Mouse (Mus musculus): ENCODE data around the gene Prex1. TPM values are rescaled to one million over a fixed set of nuclear protein-coding genes. Genes with fewer than 3 reads are reported as not detected.

Prex1 gene
- polyA plus RNA-seq, 1 experiment, result 20.1 TPM

DNA sequence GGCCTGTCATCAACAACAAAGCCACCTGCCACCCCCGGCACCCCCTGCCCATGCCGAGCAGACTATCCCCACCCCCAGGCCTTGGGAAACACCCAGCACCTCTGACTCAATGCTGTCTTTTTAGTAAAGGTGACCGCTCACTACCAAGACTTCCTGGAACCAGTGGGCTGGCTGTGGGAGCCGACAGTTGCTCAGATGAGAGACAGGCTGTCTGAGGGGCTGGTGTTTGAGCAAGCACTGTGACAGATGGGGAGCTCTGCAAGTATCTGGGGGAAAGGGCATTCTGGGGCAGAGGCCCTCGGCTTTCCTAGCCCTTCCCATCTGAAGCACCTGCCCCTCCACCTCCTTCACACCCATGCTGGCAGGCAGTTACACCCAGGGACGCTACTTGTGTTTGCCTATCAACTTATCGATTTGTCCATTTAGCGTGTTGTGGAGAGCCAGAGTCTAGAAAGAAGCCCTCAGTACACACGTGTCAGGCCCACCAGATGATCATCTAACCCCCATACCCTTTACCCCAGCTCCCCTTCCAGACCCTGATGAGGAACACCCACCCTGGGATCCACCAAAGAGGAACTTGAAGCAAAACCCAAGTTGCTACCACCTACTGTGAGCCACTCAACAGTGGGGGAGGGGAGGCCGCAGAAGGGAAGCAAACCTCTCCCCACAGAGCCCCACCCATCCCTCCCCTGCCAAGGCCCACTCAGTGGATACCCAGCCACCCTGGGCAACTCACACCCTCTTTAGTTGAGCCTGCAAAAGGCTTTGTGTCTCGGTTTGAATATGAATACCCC lies 57.7 kb downstream of the Prex1 start:
- Histone ChIP-seq H3K4me1 (ENCODE audit: control insufficient read depth, insufficient read depth, insufficient read length, low read length) (peaks cover 33% of the 10 kb centered on the region), H3K4me3 (ENCODE audit: low read depth, low read length) (no peak overlapping the region), H3K27ac (ENCODE audit: insufficient read depth, low read depth, low read length) (peak overlapping the region; percentile 53), H3K36me3 (ENCODE audit: control insufficient read depth, insufficient read depth, low read length) (no peaks in the 10 kb centered on the region), H3K27me3 (ENCODE audit: control insufficient read depth, insufficient read depth, low read length) (no peaks in the 10 kb centered on the region)
- 24% methylated on average over 11 of the region's 11 CpGs for WGBS
- TF ChIP-seq CTCF (IDR thresholded peaks at IDR 0.05; ENCODE audit: extremely low read depth, insufficient read length, insufficient replicate concordance, low read depth, low read length), result no peak
- no peak for TF ChIP-seq POLR2A (IDR thresholded peaks at IDR 0.05; ENCODE audit: low read depth, low read length)

DNA sequence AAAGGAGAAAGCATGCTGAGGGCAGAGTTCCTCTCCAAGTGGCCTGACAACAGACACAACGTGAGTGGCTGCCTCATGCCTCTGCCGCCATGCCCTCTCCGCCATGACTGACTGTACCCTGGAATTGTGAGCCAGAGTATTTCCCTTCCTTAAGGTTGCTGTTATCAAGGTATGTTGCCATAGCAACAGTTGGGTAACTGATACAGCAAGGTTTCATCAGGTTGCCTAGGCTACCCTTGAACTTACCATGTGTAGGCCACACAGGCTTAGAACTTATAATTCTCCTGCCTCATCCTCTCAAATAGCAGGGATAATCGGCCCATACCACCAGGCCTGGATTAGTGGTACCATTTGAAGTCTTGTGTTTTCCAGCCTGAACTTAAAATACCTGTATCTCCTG lies 58.3 kb downstream of the Prex1 start:
- Histone ChIP-seq H3K36me3 (ENCODE audit: control insufficient read depth, insufficient read depth, low read length) (no peaks in the 10 kb centered on the region), H3K27me3 (ENCODE audit: control insufficient read depth, insufficient read depth, low read length) (no peaks in the 10 kb centered on the region), H3K4me3 (ENCODE audit: low read depth, low read length) (no peak overlapping the region), H3K27ac (ENCODE audit: insufficient read depth, low read depth, low read length) (no peak overlapping the region), H3K4me1 (ENCODE audit: control insufficient read depth, insufficient read depth, insufficient read length, low read length) (peaks cover 36% of the 10 kb centered on the region)
- TF ChIP-seq CTCF (IDR thresholded peaks at IDR 0.05; ENCODE audit: extremely low read depth, insufficient read length, insufficient replicate concordance, low read depth, low read length) (no peak), POLR2A (IDR thresholded peaks at IDR 0.05; ENCODE audit: low read depth, low read length) (no peak)
- WGBS, result 69% methylated on average over 4 of the region's 4 CpGs

DNA sequence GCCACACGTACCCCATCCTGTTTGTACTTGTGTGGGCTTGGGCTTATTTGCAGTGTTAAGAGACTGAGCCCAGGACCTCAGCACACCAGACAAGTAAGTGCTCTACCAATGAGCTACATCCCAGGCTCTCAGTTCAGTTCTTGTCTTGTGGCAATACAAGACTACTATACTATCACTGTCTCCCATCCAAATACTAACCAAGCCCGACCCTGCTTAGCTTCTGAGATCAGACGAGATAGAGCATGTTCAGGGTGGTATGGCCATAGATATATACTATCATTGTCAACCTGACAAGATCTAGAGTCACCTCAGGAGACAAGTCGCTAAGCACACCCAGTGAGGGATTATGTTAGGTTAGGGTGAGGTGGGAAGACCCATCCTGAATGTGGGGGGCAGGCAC lies 58.8 kb downstream of the Prex1 start:
- H3K27ac ChIP-seq (ENCODE audit: insufficient read depth, low read depth, low read length), result no peak overlapping the region
- H3K36me3 ChIP-seq (ENCODE audit: control insufficient read depth, insufficient read depth, low read length), result no peaks in the 10 kb centered on the region
- H3K4me3 ChIP-seq (ENCODE audit: low read depth, low read length), result no peak overlapping the region
- 82% methylated on average over 4 of the region's 4 CpGs for WGBS
- no peaks in the 10 kb centered on the region for H3K27me3 ChIP-seq (ENCODE audit: control insufficient read depth, insufficient read depth, low read length)
- no peak for TF ChIP-seq POLR2A (IDR thresholded peaks at IDR 0.05; ENCODE audit: low read depth, low read length)
- TF ChIP-seq CTCF (IDR thresholded peaks at IDR 0.05; ENCODE audit: extremely low read depth, insufficient read length, insufficient replicate concordance, low read depth, low read length), result no peak
- H3K4me1 ChIP-seq (ENCODE audit: control insufficient read depth, insufficient read depth, insufficient read length, low read length), result peaks cover 38% of the 10 kb centered on the region

DNA sequence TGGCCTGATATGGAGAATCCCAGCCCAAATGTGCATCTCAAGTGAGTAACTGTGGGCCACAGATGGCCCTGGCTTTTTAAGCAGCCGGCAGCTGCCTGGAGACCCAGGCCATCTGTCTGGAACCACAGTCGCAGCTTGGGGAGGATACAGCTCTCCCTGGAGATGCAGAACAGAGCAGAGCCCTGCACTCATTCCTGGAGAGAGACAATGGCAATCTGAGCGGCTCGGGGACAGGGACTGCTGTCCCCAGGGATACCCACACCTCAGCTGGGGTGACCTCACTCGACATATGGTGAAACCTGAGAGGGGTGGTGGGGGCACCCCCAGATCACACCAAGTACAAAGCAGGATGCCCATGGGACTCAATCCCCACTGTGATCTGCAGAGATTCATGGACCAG lies 60.1 kb downstream of the Prex1 start:
- Histone ChIP-seq H3K4me3 (ENCODE audit: low read depth, low read length) (no peak overlapping the region), H3K36me3 (ENCODE audit: control insufficient read depth, insufficient read depth, low read length) (no peaks in the 10 kb centered on the region), H3K4me1 (ENCODE audit: control insufficient read depth, insufficient read depth, insufficient read length, low read length) (peaks cover 35% of the 10 kb centered on the region), H3K27me3 (ENCODE audit: control insufficient read depth, insufficient read depth, low read length) (no peaks in the 10 kb centered on the region), H3K27ac (ENCODE audit: insufficient read depth, low read depth, low read length) (no peak overlapping the region)
- 77% methylated on average over 5 of the region's 5 CpGs for WGBS
- TF ChIP-seq POLR2A (IDR thresholded peaks at IDR 0.05; ENCODE audit: low read depth, low read length) (no peak), CTCF (IDR thresholded peaks at IDR 0.05; ENCODE audit: extremely low read depth, insufficient read length, insufficient replicate concordance, low read depth, low read length) (no peak)

DNA sequence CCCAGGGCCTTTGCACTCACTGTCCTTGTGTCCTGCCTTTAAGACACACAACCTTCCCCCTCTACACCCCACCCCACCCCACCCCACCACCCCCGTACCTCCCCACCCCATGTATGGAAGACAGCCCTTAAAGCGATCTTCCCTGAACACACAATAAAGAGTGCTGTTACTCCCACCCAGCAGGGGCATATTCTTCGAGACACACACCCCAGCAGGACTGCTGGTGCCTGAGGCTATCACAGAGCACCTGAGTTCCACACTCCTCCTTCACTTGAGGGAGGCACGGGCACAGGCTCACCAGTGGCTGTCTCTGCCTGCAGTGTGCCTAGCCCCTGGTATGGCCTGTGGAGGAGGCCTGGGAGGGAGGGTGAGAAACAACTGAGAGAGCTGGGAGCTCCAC lies 61.0 kb downstream of the Prex1 start:
- TF ChIP-seq POLR2A (IDR thresholded peaks at IDR 0.05; ENCODE audit: low read depth, low read length) (no peak), CTCF (IDR thresholded peaks at IDR 0.05; ENCODE audit: extremely low read depth, insufficient read length, insufficient replicate concordance, low read depth, low read length) (no peak)
- Histone ChIP-seq H3K27me3 (ENCODE audit: control insufficient read depth, insufficient read depth, low read length) (no peaks in the 10 kb centered on the region), H3K36me3 (ENCODE audit: control insufficient read depth, insufficient read depth, low read length) (no peaks in the 10 kb centered on the region), H3K27ac (ENCODE audit: insufficient read depth, low read depth, low read length) (no peak overlapping the region), H3K4me3 (ENCODE audit: low read depth, low read length) (no peak overlapping the region), H3K4me1 (ENCODE audit: control insufficient read depth, insufficient read depth, insufficient read length, low read length) (peaks cover 26% of the 10 kb centered on the region)
- WGBS, result 77% methylated on average over 4 of the region's 4 CpGs

DNA sequence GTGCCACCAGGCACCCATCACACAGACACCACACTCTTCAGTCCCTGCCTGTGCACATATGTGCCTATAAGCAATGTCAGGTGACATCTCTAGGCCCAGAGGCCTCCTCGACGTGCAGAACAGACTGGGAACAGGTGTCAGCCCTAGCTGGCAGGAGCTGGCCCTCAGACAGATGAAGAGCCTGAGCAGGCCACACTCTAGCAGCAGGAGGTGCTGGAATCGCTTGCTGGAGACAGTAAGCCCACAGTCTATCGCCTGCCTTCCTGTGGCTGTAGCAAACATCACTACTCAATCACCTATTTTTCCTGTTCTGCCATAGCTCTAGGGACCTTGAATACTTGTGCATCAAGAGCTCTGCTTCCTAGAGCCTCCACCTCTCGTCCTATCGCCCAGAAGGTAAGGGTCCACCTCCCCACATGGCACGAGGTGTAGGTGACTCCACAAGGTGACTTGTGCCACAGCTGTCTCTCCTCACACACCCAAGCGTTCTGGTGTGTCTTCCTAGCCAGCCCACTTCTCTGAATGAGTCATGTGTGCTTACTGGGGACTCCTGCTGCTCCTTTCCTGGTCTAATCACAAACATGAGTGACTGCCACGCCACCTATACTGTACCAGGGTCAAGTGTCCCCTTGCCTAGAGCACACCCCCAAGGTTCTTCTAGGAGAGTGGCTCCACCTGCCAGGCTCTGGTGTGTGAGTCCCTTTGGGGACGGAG lies 62.2 kb downstream of the Prex1 start:
- Histone ChIP-seq H3K4me1 (ENCODE audit: control insufficient read depth, insufficient read depth, insufficient read length, low read length) (peaks cover 24% of the 10 kb centered on the region), H3K27me3 (ENCODE audit: control insufficient read depth, insufficient read depth, low read length) (no peaks in the 10 kb centered on the region), H3K4me3 (ENCODE audit: low read depth, low read length) (no peak overlapping the region), H3K36me3 (ENCODE audit: control insufficient read depth, insufficient read depth, low read length) (no peaks in the 10 kb centered on the region), H3K27ac (ENCODE audit: insufficient read depth, low read depth, low read length) (peak overlapping the region; percentile 0; the same call in 1 of the 2 replicates)
- TF ChIP-seq POLR2A (IDR thresholded peaks at IDR 0.05; ENCODE audit: low read depth, low read length) (no peak), CTCF (IDR thresholded peaks at IDR 0.05; ENCODE audit: extremely low read depth, insufficient read length, insufficient replicate concordance, low read depth, low read length) (no peak)
- WGBS, result 65% methylated on average over 10 of the region's 10 CpGs

- 60% methylated on average over 9 of the region's 9 CpGs for WGBS
- Histone ChIP-seq H3K36me3 (ENCODE audit: control insufficient read depth, insufficient read depth, low read length) (no peaks in the 10 kb centered on the region), H3K27me3 (ENCODE audit: control insufficient read depth, insufficient read depth, low read length) (no peaks in the 10 kb centered on the region), H3K27ac (ENCODE audit: insufficient read depth, low read depth, low read length) (peak overlapping the region; percentile 24; the same call in 1 of the 2 replicates), H3K4me1 (ENCODE audit: control insufficient read depth, insufficient read depth, insufficient read length, low read length) (peaks cover 17% of the 10 kb centered on the region), H3K4me3 (ENCODE audit: low read depth, low read length) (no peak overlapping the region)
- no peak for TF ChIP-seq POLR2A (IDR thresholded peaks at IDR 0.05; ENCODE audit: low read depth, low read length)
- no peak for TF ChIP-seq CTCF (IDR thresholded peaks at IDR 0.05; ENCODE audit: extremely low read depth, insufficient read length, insufficient replicate concordance, low read depth, low read length)
These were observed 63.2 kb downstream of the Prex1 start for GRCm38 (mm10) chr2:166650414-166650813.

All from small intestine, adult 2 months (tissue).